Mouse (Mus musculus) cerebellum, adult 2 months (tissue): ENCODE data around the gene Fam120a.

Experiments used
- CTCF ChIP-seq: fragments of 200-500 bp; IDR thresholded peaks from 2 replicates; pipeline ENCODE4 v1.5.1; 2011; ENCODE audit warnings: low read depth, mild to moderate bottlenecking, control low read depth, low read length, moderate library complexity, borderline replicate concordance; ENCODE audit not compliant: insufficient read depth
- POLR2A ChIP-seq: fragments of 200-500 bp; IDR thresholded peaks from 2 replicates; pipeline ENCODE4 v1.6.1; 2011; ENCODE audit warnings: low read length, control low read depth, borderline replicate concordance; ENCODE audit not compliant: insufficient read depth

GRCm38 (mm10) chr13:48958608-48959007 is 9.2 kb downstream of the Fam120a start:
- TF ChIP-seq CTCF (no peak), POLR2A (no peak)
